Comparison of ENCODE assay signal across 9 mouse cellular contexts in genomic region chr16:13976358-13976896, GRCm38 (mm10). TPM values are rescaled to one million over a fixed set of nuclear protein-coding genes. Genes with fewer than 3 reads are reported as not detected.
"Had no signal": no experiment of that assay in that cellular context is flagged by ENCODE, and none has a peak within 500 bp of the region (broad histone marks: within the 10 kb centered on the region; RNA-seq: fewer than 3 reads in every experiment).

No protein-coding gene starts in this region.

RNA-seq across cellular contexts. Expression of gene 2900011O08Rik, which starts 10.0 kb away (rescaled TPM):
- total RNA-seq: neutrophil, adult 5-6 weeks had no signal
- polyA plus RNA-seq: spleen, adult 2 months had no signal

RNA-seq across cellular contexts. Expression of gene Ifitm7, which starts 10.3 kb away (rescaled TPM):
- total RNA-seq: neutrophil, adult 5-6 weeks had no signal
- polyA plus RNA-seq: small intestine, adult 2 months; stomach, embryonic 14.5 days; stomach, embryonic 15.5 days; stomach, postnatal 0 days; thymus, adult 2 months; thymus, postnatal 0 days; urinary bladder, adult 2 months had no signal
